Mouse (Mus musculus) CH12.LX (cell line): ENCODE measurements around the gene Copb1. TPM values are rescaled to one million over a fixed set of nuclear protein-coding genes. Genes with fewer than 3 reads are reported as not detected.

Source experiments
- DNase-seq: peaks from one replicate; pipeline ENCODE4 v3.0.0-alpha.2; 2013; ENCODE audit errors: extremely low read depth
- H3K27ac ChIP-seq: 2 replicates; pipeline ENCODE4 v1.5.1; 2012; ENCODE audit warnings: low read depth, mild to moderate bottlenecking, control low read depth, moderate library complexity; ENCODE audit not compliant: insufficient read depth
- H3K27me3 ChIP-seq: replicated peaks from 2 replicates; pipeline ENCODE3; 2012; ENCODE audit warnings: inconsistent platforms
- H3K36me3 ChIP-seq, 2 experiments: replicated peaks in 1 of 2; 2 replicates each; pipeline versions ENCODE3 to v1.6.1; 2012; ENCODE audit warnings: inconsistent platforms in 1 of 2, low read length in 1 of 2, mild to moderate bottlenecking in 1 of 2, mixed read lengths in 1 of 2, moderate library complexity in 1 of 2; ENCODE audit not compliant: control insufficient read depth in 1 of 2, insufficient read depth in 1 of 2
- H3K4me1 ChIP-seq, 2 experiments: 2 replicates each; pipeline ENCODE4 v1.6.1; 2012; ENCODE audit warnings: inconsistent platforms in 1 of 2, moderate library complexity in 1 of 2; ENCODE audit not compliant: insufficient read depth in 2 of 2, control insufficient read depth in 1 of 2
- H3K4me2 ChIP-seq: 2 replicates; pipeline ENCODE4 v1.6.1; 2012; ENCODE audit warnings: low read depth, mild to moderate bottlenecking, control low read depth; ENCODE audit not compliant: poor library complexity, insufficient read depth, severe bottlenecking
- H3K4me3 ChIP-seq, 3 experiments: fragments of 150-350 bp in 1 of 3; sonication (generic) in 1 of 3; replicated peaks in 1 of 3; 2 replicates each; pipeline versions ENCODE3 to v1.5.1; 2011 to 2012; ENCODE audit warnings: low read depth in 2 of 3, low read length in 2 of 3, mild to moderate bottlenecking in 2 of 3, moderate library complexity in 2 of 3, control low read depth in 1 of 3, improper control_type of control experiment in 1 of 3, inconsistent platforms in 1 of 3, mixed read lengths in 1 of 3; ENCODE audit not compliant: poor library complexity in 1 of 3
- H3K79me2 ChIP-seq: replicated peaks from 2 replicates; pipeline ENCODE4 v1.6.1; 2012; ENCODE audit warnings: mild to moderate bottlenecking, moderate library complexity; ENCODE audit not compliant: control insufficient read depth, poor library complexity, insufficient read depth, severe bottlenecking; ENCODE audit errors: extremely low read depth
- H3K9ac ChIP-seq: 2 replicates; pipeline ENCODE4 v1.6.1; 2012; ENCODE audit warnings: low read depth, mild to moderate bottlenecking, control low read depth, moderate library complexity; ENCODE audit not compliant: insufficient read depth
- H3K9me3 ChIP-seq: replicated peaks from 2 replicates; pipeline ENCODE3; 2012; ENCODE audit warnings: low read length, inconsistent platforms, mixed read lengths
- BHLHE40 ChIP-seq: IDR thresholded peaks from 2 replicates; pipeline ENCODE4 v1.6.1; 2011; ENCODE audit warnings: mild to moderate bottlenecking, low read depth, low read length, improper control_type of control experiment
- CHD1 ChIP-seq: IDR thresholded peaks from 2 replicates; pipeline ENCODE4 v1.6.1; 2012; ENCODE audit warnings: low read depth, low read length, improper control_type of control experiment, inconsistent platforms
- CHD2 ChIP-seq: IDR thresholded peaks from 2 replicates; pipeline ENCODE4 v1.6.1; 2011; ENCODE audit warnings: low read length, improper control_type of control experiment
- CTCF ChIP-seq, 2 experiments: IDR thresholded peaks in 1 of 2; conservative IDR thresholded peaks in 1 of 2; 2 replicates each; pipeline ENCODE4 v1.5.1; 2011 to 2012; ENCODE audit warnings: low read depth in 2 of 2, low read length in 2 of 2, improper control_type of control experiment in 1 of 2, inconsistent platforms in 1 of 2, mild to moderate bottlenecking in 1 of 2, moderate library complexity in 1 of 2
- E2F4 ChIP-seq: IDR thresholded peaks from 2 replicates; pipeline ENCODE4 v1.6.1; 2011; ENCODE audit warnings: low read depth, low read length, improper control_type of control experiment; ENCODE audit not compliant: insufficient replicate concordance
- ELF1 ChIP-seq: IDR thresholded peaks from 2 replicates; pipeline ENCODE4 v1.6.1; 2014; ENCODE audit warnings: low read depth, mild to moderate bottlenecking, inconsistent platforms, low read length, improper control_type of control experiment
- ETS1 ChIP-seq: conservative IDR thresholded peaks from 2 replicates; pipeline ENCODE4 v1.6.1; 2012; ENCODE audit warnings: low read depth, mild to moderate bottlenecking, inconsistent platforms, low read length, improper control_type of control experiment, moderate library complexity
- GABPA ChIP-seq: IDR thresholded peaks from 2 replicates; pipeline ENCODE4 v1.6.1; 2012; ENCODE audit warnings: low read depth, low read length, improper control_type of control experiment, inconsistent platforms; ENCODE audit not compliant: insufficient replicate concordance
- HCFC1 ChIP-seq: IDR thresholded peaks from 2 replicates; pipeline ENCODE4 v1.6.1; 2012; ENCODE audit warnings: low read depth, mild to moderate bottlenecking, inconsistent platforms, low read length, improper control_type of control experiment
- IRF4 ChIP-seq: IDR thresholded peaks from 2 replicates; pipeline ENCODE4 v1.6.1; 2014; ENCODE audit warnings: low read depth, mild to moderate bottlenecking, inconsistent platforms, low read length, improper control_type of control experiment
- JUN ChIP-seq: IDR thresholded peaks from 2 replicates; pipeline ENCODE4 v1.6.1; 2011; ENCODE audit warnings: low read depth, mild to moderate bottlenecking, low read length, improper control_type of control experiment, moderate library complexity; ENCODE audit not compliant: insufficient read depth
- KAT2A ChIP-seq: IDR thresholded peaks from 2 replicates; pipeline ENCODE4 v1.6.1; 2012; ENCODE audit warnings: low read length, improper control_type of control experiment, inconsistent platforms; ENCODE audit not compliant: insufficient replicate concordance
- MAFK ChIP-seq: IDR thresholded peaks from 2 replicates; pipeline ENCODE4 v1.6.1; 2011; ENCODE audit warnings: low read length, improper control_type of control experiment; ENCODE audit not compliant: insufficient replicate concordance
- MAX ChIP-seq: IDR thresholded peaks from 2 replicates; pipeline ENCODE4 v1.6.1; 2011; ENCODE audit warnings: low read length, improper control_type of control experiment
- MAZ ChIP-seq: IDR thresholded peaks from 2 replicates; pipeline ENCODE4 v1.6.1; 2012; ENCODE audit warnings: low read depth, mild to moderate bottlenecking, inconsistent platforms, low read length, improper control_type of control experiment, moderate library complexity
- MEF2A ChIP-seq: IDR thresholded peaks from 2 replicates; pipeline ENCODE4 v1.6.1; 2014; ENCODE audit warnings: low read depth, mild to moderate bottlenecking, inconsistent platforms, low read length, improper control_type of control experiment, borderline replicate concordance
- MXI1 ChIP-seq: IDR thresholded peaks from 2 replicates; pipeline ENCODE4 v1.6.1; 2011; ENCODE audit warnings: mild to moderate bottlenecking, low read depth, low read length, improper control_type of control experiment
- MYC ChIP-seq: IDR thresholded peaks from 2 replicates; pipeline ENCODE4 v1.6.1; 2011; ENCODE audit warnings: low read depth, mild to moderate bottlenecking, improper control_type of control experiment, low read length
- NELFE ChIP-seq: IDR thresholded peaks from 2 replicates; pipeline ENCODE4 v1.6.1; 2011; ENCODE audit warnings: low read depth, low read length, improper control_type of control experiment
- NRF1 ChIP-seq: IDR thresholded peaks from 2 replicates; pipeline ENCODE4 v1.6.1; 2014; ENCODE audit warnings: low read depth, mild to moderate bottlenecking, inconsistent platforms, low read length, improper control_type of control experiment, moderate library complexity
- PAX5 ChIP-seq: IDR thresholded peaks from 2 replicates; pipeline ENCODE4 v1.6.1; 2012; ENCODE audit warnings: low read length, inconsistent platforms, mixed read lengths
- POLR2A ChIP-seq: IDR thresholded peaks from 2 replicates; pipeline ENCODE4 v1.6.1; 2011; ENCODE audit warnings: low read depth, mild to moderate bottlenecking, improper control_type of control experiment, low read length
- POLR2AphosphoS2 ChIP-seq: IDR thresholded peaks from 2 replicates; pipeline ENCODE4 v1.6.1; 2011; ENCODE audit warnings: low read depth, low read length, improper control_type of control experiment
- RAD21 ChIP-seq: IDR thresholded peaks from 2 replicates; pipeline ENCODE4 v1.6.1; 2011; ENCODE audit warnings: low read depth, mild to moderate bottlenecking, low read length, improper control_type of control experiment, moderate library complexity
- RCOR1 ChIP-seq: conservative IDR thresholded peaks from 2 replicates; pipeline ENCODE4 v1.6.1; 2012; ENCODE audit warnings: low read depth, mild to moderate bottlenecking, inconsistent platforms, low read length, improper control_type of control experiment
- SIN3A ChIP-seq: IDR thresholded peaks from 2 replicates; pipeline ENCODE4 v1.6.1; 2012; ENCODE audit warnings: low read length, improper control_type of control experiment, inconsistent platforms
- SMC3 ChIP-seq: IDR thresholded peaks from 2 replicates; pipeline ENCODE4 v1.6.1; 2011; ENCODE audit warnings: low read depth, low read length, improper control_type of control experiment
- TBP ChIP-seq: conservative IDR thresholded peaks from 2 replicates; pipeline ENCODE4 v1.6.1; 2011; ENCODE audit warnings: low read depth, low read length, improper control_type of control experiment
- UBTF ChIP-seq: IDR thresholded peaks from 2 replicates; pipeline ENCODE4 v1.6.1; 2012; ENCODE audit warnings: low read depth, mild to moderate bottlenecking, inconsistent platforms, low read length, improper control_type of control experiment, moderate library complexity
- USF1 ChIP-seq: IDR thresholded peaks from 2 replicates; pipeline ENCODE4 v1.6.1; 2014; ENCODE audit warnings: low read depth, mild to moderate bottlenecking, inconsistent platforms, low read length, improper control_type of control experiment
- USF2 ChIP-seq: conservative IDR thresholded peaks from 2 replicates; pipeline ENCODE4 v1.6.1; 2011; ENCODE audit warnings: low read depth, low read length, improper control_type of control experiment
- ZC3H11A ChIP-seq: IDR thresholded peaks from 2 replicates; pipeline ENCODE4 v1.6.1; 2012; ENCODE audit warnings: low read depth, mild to moderate bottlenecking, inconsistent platforms, low read length, improper control_type of control experiment
- ZKSCAN1 ChIP-seq: IDR thresholded peaks from 2 replicates; pipeline ENCODE4 v1.6.1; 2012; ENCODE audit warnings: low read depth, inconsistent platforms, low read length, improper control_type of control experiment, borderline replicate concordance
- ZMIZ1 ChIP-seq: IDR thresholded peaks from 2 replicates; pipeline ENCODE4 v1.6.1; 2012; ENCODE audit warnings: low read depth, mild to moderate bottlenecking, inconsistent platforms, low read length, improper control_type of control experiment
- ZNF384 ChIP-seq: IDR thresholded peaks from 2 replicates; pipeline ENCODE4 v1.6.1; 2012; ENCODE audit warnings: low read depth, low read length, improper control_type of control experiment, inconsistent platforms
- dilution Hi-C: fragments of 300-500 bp; cut with MboI; formaldehyde crosslinking; loops from 2 replicates; pipeline ENCODE4 v1.14.3; 2020; ENCODE audit warnings: low sequenced_read_pairs; ENCODE audit not compliant: extremely low pct_unique_long_range_greater_than_20kb, extremely low pct_ligation_motif_present
- in situ Hi-C: fragments of 300-500 bp; cut with MboI; formaldehyde crosslinking; loops from 3 replicates; pipeline ENCODE4 v1.14.3; 2019; ENCODE audit warnings: low sequenced_read_pairs, low pct_ligation_motif_present, low pct_unique_long_range_greater_than_20kb, mixed read lengths
- polyA plus RNA-seq: library from polyadenylated mRNA; unstranded; fragments of >175 nt; gene quantifications from 2 replicates; pipeline ENCODE4 v1.2.1, GENCODE M21; 2012; ENCODE audit warnings: low read depth; ENCODE audit not compliant: insufficient read length
- total RNA-seq, 2 experiments: library from RNA; depleted of rRNA; stranded (reverse); fragments of 300-350 nt in 1 of 2; fragments of >200 nt in 1 of 2; gene quantifications; 2 replicates each; pipeline ENCODE4 v1.2.3; 2012 to 2014

Gene Copb1
- total and polyA plus RNA-seq, 3 experiments = 71.0 to 154 (median 114) TPM

DNA sequence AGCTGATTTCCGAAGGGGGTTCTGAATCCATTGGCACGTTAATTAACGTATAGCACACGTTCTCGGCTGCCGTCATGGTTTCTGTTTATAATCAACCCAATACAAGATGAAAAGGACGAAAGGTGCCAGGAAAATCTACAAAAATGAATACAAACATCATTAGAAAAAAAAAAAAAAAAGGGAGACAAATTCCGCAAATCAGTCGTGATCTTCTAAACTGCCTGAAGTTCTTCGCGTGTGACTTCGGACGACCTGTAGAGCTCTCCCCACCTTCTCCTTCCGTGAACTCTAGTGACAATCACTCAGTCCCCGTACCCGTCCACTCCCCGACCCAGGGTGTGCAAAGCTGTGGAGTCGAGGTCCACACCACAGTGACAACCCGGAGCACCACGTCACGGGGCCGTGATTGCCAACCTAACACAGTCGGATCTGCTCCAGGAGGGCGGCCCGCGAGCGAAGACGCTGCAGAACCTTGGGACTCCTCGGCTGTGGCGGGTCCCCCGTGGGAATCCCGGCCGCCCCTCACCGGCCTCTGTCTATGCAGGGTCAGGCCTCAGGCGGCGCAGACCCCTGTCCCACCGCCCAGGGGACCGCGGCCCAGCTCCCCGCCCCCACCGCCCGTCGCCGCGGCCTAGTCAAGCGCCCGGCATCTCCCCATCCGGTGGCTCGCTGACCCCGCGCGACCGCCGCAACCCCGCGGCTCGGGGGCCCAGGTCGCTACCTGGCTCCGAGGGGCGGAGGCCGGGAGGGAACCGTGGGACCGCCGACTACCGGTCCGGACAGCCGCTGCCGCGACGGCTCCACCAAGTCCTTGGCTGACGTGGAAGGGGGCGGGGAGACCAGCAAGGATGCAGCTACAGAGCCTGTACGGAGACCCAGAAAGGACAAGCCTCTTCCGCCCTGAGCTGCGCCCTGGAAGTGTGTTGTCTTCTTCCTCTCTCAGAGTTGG, at the start of gene Copb1 (continued):
- TF ChIP-seq MYC (peak; percentile 34; the same call in 1 of the 2 replicates), ZKSCAN1 (no peak)
- TF ChIP-seq, all 38 proteins: peak for 18

GRCm38 (mm10) chr7:114301293-114301782, 46.8 kb upstream of the Copb1 start:
- H3K27ac ChIP-seq = peak overlapping the region; percentile 84
- dilution Hi-C loops = no loop called here
- TF ChIP-seq USF1 (peak; percentile 71), ELF1 (no peak), POLR2AphosphoS2 (no peak), MAZ (no peak), CHD2 (0 out of 2 replicates have a peak, but pooled peaks have one; percentile 17), JUN (peak; percentile 59), CTCF (conservative IDR thresholded peaks at IDR 0.05 in 1 of 2, IDR thresholded peaks at IDR 0.05 in 1 of 2; ENCODE audit: low read depth in 2 of 2, low read length in 2 of 2) (no peak), RAD21 (no peak; the same call in none of the 2 replicates), ETS1 (peak; percentile 82), NRF1 (no peak), MYC (peak; percentile 63), MEF2A (peak; percentile 95), E2F4 (no peak), CHD1 (no peak), HCFC1 (no peak), NELFE (no peak), MAFK (peak; percentile 72; the same call in 1 of the 2 replicates), TBP (0 out of 2 replicates have a peak, but pooled peaks have one; percentile 0), POLR2A (no peak), SMC3 (no peak), SIN3A (no peak; the same call in 1 of the 2 replicates), ZKSCAN1 (no peak), PAX5 (no peak), ZC3H11A (no peak), IRF4 (peak; percentile 90), KAT2A (no peak), MXI1 (peak; percentile 25; the same call in 1 of the 2 replicates), BHLHE40 (peak; percentile 72), ZNF384 (no peak), UBTF (no peak), USF2 (peak; percentile 59), GABPA (no peak), MAX (peak; percentile 78), ZMIZ1 (no peak), RCOR1 (no peak)

More at GRCm38 (mm10) chr7:114301293-114301782, 46.8 kb upstream of the Copb1 start:
- Histone ChIP-seq H3K9me3 (no peaks in the 10 kb centered on the region), H3K79me2 (no peaks in the 10 kb centered on the region), H3K36me3 (no peaks in the 10 kb centered on the region), H3K9ac (no peak overlapping the region), H3K27me3 (no peaks in the 10 kb centered on the region), H3K4me1 (peaks cover 31 to 49% of the 10 kb centered on the region in 2 experiments), H3K4me3 (peak overlapping the region in 1 of 3 experiments; percentile 39), H3K4me2 (peak overlapping the region; percentile 86)
- in situ Hi-C loops = no loop called here
- DNase-seq = peak; percentile 71
